Mouse (Mus musculus): Measurements from ENCODE around the gene Igf1r. TPM values are rescaled to one million over a fixed set of nuclear protein-coding genes. Genes with fewer than 3 reads are reported as not detected.

Igf1r gene
- polyA plus RNA-seq, 1 experiment from 2014 or later, result 4.3 TPM

- DNase-seq (no peak), ATAC-seq (ENCODE audit: low read depth) (peak; percentile 59)
- no peaks in the 10 kb centered on the region for H3K36me3 ChIP-seq
- H3K4me3 ChIP-seq (replicated peaks), result no peak overlapping the region
- no peaks in the 10 kb centered on the region for H3K27me3 ChIP-seq
- H3K4me2 ChIP-seq, result peak overlapping the region; percentile 44
- peak overlapping the region; percentile 47 for H3K9ac ChIP-seq
- H3K9me3 ChIP-seq (replicated peaks), result no peaks in the 10 kb centered on the region
- WGBS (ENCODE audit: insufficient replicate concordance), result 26% methylated on average over 5 of the region's 5 CpGs
- peaks cover 50% of the 10 kb centered on the region for H3K4me1 ChIP-seq (replicated peaks)
- H3K27ac ChIP-seq, result peak overlapping the region; percentile 78
These were observed 32.9 kb downstream of the Igf1r start for GRCm38 (mm10) chr7:67985511-67985910.

- DNase-seq (no peak), ATAC-seq (ENCODE audit: low read depth) (no peak)
- no peaks in the 10 kb centered on the region for H3K27me3 ChIP-seq
- 84% methylated on average over 10 of the region's 10 CpGs for WGBS (ENCODE audit: insufficient replicate concordance)
- no peak overlapping the region for H3K27ac ChIP-seq
- peaks cover 50% of the 10 kb centered on the region for H3K4me1 ChIP-seq (replicated peaks)
- H3K4me3 ChIP-seq (replicated peaks), result no peak overlapping the region
- no peaks in the 10 kb centered on the region for H3K9me3 ChIP-seq (replicated peaks)
- H3K9ac ChIP-seq, result no peak overlapping the region
- no peaks in the 10 kb centered on the region for H3K36me3 ChIP-seq
- H3K4me2 ChIP-seq, result no peak overlapping the region
These were observed 33.6 kb downstream of the Igf1r start for GRCm38 (mm10) chr7:67986277-67986676.

- no peaks in the 10 kb centered on the region for H3K36me3 ChIP-seq
- H3K27me3 ChIP-seq, result no peaks in the 10 kb centered on the region
- DNase-seq (no peak), ATAC-seq (ENCODE audit: low read depth) (no peak)
- H3K4me1 ChIP-seq (replicated peaks), result peaks cover 50% of the 10 kb centered on the region
- H3K4me3 ChIP-seq (replicated peaks), result no peak overlapping the region
- no peaks in the 10 kb centered on the region for H3K9me3 ChIP-seq (replicated peaks)
- WGBS (ENCODE audit: insufficient replicate concordance), result 91% methylated on average over 11 of the region's 11 CpGs
- no peak overlapping the region for H3K4me2 ChIP-seq
- no peak overlapping the region for H3K9ac ChIP-seq
- no peak overlapping the region for H3K27ac ChIP-seq
These were observed 34.2 kb downstream of the Igf1r start for GRCm38 (mm10) chr7:67986816-67987215.

GRCm38 (mm10) chr7:67989376-67989775, 36.7 kb downstream of the Igf1r start:
- H3K9me3 ChIP-seq (replicated peaks), result no peaks in the 10 kb centered on the region
- no peak overlapping the region for H3K27ac ChIP-seq
- H3K9ac ChIP-seq, result no peak overlapping the region
- DNase-seq (no peak), ATAC-seq (ENCODE audit: low read depth) (no peak)
- no peaks in the 10 kb centered on the region for H3K36me3 ChIP-seq
- peaks cover 53% of the 10 kb centered on the region for H3K4me1 ChIP-seq (replicated peaks)
- no peak overlapping the region for H3K4me2 ChIP-seq
- no peak overlapping the region for H3K4me3 ChIP-seq (replicated peaks)
- WGBS (ENCODE audit: insufficient replicate concordance), result 50% methylated on average over 2 of the region's 2 CpGs
- H3K27me3 ChIP-seq, result no peaks in the 10 kb centered on the region

- H3K9me3 ChIP-seq (replicated peaks), result no peaks in the 10 kb centered on the region
- H3K27me3 ChIP-seq, result no peaks in the 10 kb centered on the region
- no peak overlapping the region for H3K9ac ChIP-seq
- H3K4me2 ChIP-seq, result no peak overlapping the region
- DNase-seq (no peak), ATAC-seq (ENCODE audit: low read depth) (no peak)
- no peak overlapping the region for H3K27ac ChIP-seq
- peaks cover 68% of the 10 kb centered on the region for H3K4me1 ChIP-seq (replicated peaks)
- no peak overlapping the region for H3K4me3 ChIP-seq (replicated peaks)
- H3K36me3 ChIP-seq, result no peaks in the 10 kb centered on the region
- 54% methylated on average over 4 of the region's 4 CpGs for WGBS (ENCODE audit: insufficient replicate concordance)
These were observed 41.0 kb downstream of the Igf1r start for GRCm38 (mm10) chr7:67993614-67994013.

- Histone ChIP-seq H3K36me3 (no peaks in the 10 kb centered on the region), H3K4me2 (no peak overlapping the region), H3K9ac (no peak overlapping the region), H3K27me3 (no peaks in the 10 kb centered on the region), H3K9me3 (replicated peaks) (no peaks in the 10 kb centered on the region), H3K4me3 (replicated peaks) (no peak overlapping the region), H3K27ac (no peak overlapping the region), H3K4me1 (replicated peaks) (peaks cover 74% of the 10 kb centered on the region)
- no peak for DNase-seq
- WGBS (ENCODE audit: insufficient replicate concordance), result 55% methylated on average over 7 of the region's 7 CpGs
- no peak for ATAC-seq (ENCODE audit: low read depth)
These were observed 41.8 kb downstream of the Igf1r start for GRCm38 (mm10) chr7:67994346-67994858.

- no peaks in the 10 kb centered on the region for H3K9me3 ChIP-seq (replicated peaks)
- peaks cover 80% of the 10 kb centered on the region for H3K4me1 ChIP-seq (replicated peaks)
- no peak overlapping the region for H3K27ac ChIP-seq
- H3K4me3 ChIP-seq (replicated peaks), result no peak overlapping the region
- WGBS (ENCODE audit: insufficient replicate concordance), result 51% methylated on average over 8 of the region's 8 CpGs
- H3K36me3 ChIP-seq, result no peaks in the 10 kb centered on the region
- no peaks in the 10 kb centered on the region for H3K27me3 ChIP-seq
- ATAC-seq (ENCODE audit: low read depth) (0 out of 2 replicates have a peak, but pooled peaks have one; percentile 21), DNase-seq (no peak)
- H3K4me2 ChIP-seq, result no peak overlapping the region
- no peak overlapping the region for H3K9ac ChIP-seq
These were observed 42.6 kb downstream of the Igf1r start for GRCm38 (mm10) chr7:67995276-67995675.

GRCm38 (mm10) chr7:67996202-67996960, 43.8 kb downstream of the Igf1r start:
- Histone ChIP-seq H3K9me3 (replicated peaks) (no peaks in the 10 kb centered on the region), H3K4me3 (replicated peaks) (no peak overlapping the region), H3K9ac (no peak overlapping the region), H3K27ac (no peak overlapping the region), H3K36me3 (0 out of 2 replicates have a peak, but pooled peaks cover 3% of the 10 kb centered on the region), H3K4me2 (no peak overlapping the region), H3K4me1 (replicated peaks) (peaks cover 84% of the 10 kb centered on the region), H3K27me3 (no peaks in the 10 kb centered on the region)
- no peak for DNase-seq
- WGBS (ENCODE audit: insufficient replicate concordance), result 62% methylated on average over 12 of the region's 12 CpGs
- no peak for ATAC-seq (ENCODE audit: low read depth)

- 78% methylated on average over 5 of the region's 5 CpGs for WGBS (ENCODE audit: insufficient replicate concordance)
These were observed 48.6 kb downstream of the Igf1r start for GRCm38 (mm10) chr7:68001269-68001668.

GRCm38 (mm10) chr7:68006074-68006473, 53.4 kb downstream of the Igf1r start:
- Histone ChIP-seq H3K27ac (no peak overlapping the region), H3K9me3 (replicated peaks) (no peaks in the 10 kb centered on the region), H3K4me3 (replicated peaks) (no peak overlapping the region), H3K4me1 (replicated peaks) (peaks cover 42% of the 10 kb centered on the region), H3K36me3 (peaks cover 27% of the 10 kb centered on the region), H3K4me2 (no peak overlapping the region), H3K27me3 (no peaks in the 10 kb centered on the region), H3K9ac (no peak overlapping the region)
- no peak for ATAC-seq (ENCODE audit: low read depth)
- no peak for DNase-seq
- WGBS (ENCODE audit: insufficient replicate concordance), result 72% methylated on average over 7 of the region's 7 CpGs

More at GRCm38 (mm10) chr7:68001269-68001668, 48.6 kb downstream of the Igf1r start:
- H3K4me3 ChIP-seq (replicated peaks), result no peak overlapping the region
- H3K4me1 ChIP-seq (replicated peaks), result peaks cover 48% of the 10 kb centered on the region
- no peak overlapping the region for H3K4me2 ChIP-seq
- H3K27ac ChIP-seq, result no peak overlapping the region
- DNase-seq, result no peak
- ATAC-seq (ENCODE audit: low read depth), result no peak
- H3K27me3 ChIP-seq, result no peaks in the 10 kb centered on the region
- peaks cover 17% of the 10 kb centered on the region for H3K36me3 ChIP-seq
- no peaks in the 10 kb centered on the region for H3K9me3 ChIP-seq (replicated peaks)
- H3K9ac ChIP-seq, result no peak overlapping the region

- Histone ChIP-seq H3K27ac (no peak overlapping the region), H3K4me2 (no peak overlapping the region), H3K27me3 (no peaks in the 10 kb centered on the region), H3K4me3 (replicated peaks) (no peak overlapping the region), H3K9ac (no peak overlapping the region), H3K9me3 (replicated peaks) (no peaks in the 10 kb centered on the region), H3K4me1 (replicated peaks) (peaks cover 47% of the 10 kb centered on the region), H3K36me3 (peaks cover 27% of the 10 kb centered on the region)
- no peak for ATAC-seq (ENCODE audit: low read depth)
- 79% methylated on average over 6 of the region's 6 CpGs for WGBS (ENCODE audit: insufficient replicate concordance)
- no peak for DNase-seq
These were observed 53.9 kb downstream of the Igf1r start for GRCm38 (mm10) chr7:68006496-68006895.

GRCm38 (mm10) chr7:68009635-68010034, 57.0 kb downstream of the Igf1r start:
- Histone ChIP-seq H3K27ac (peak overlapping the region; percentile 95), H3K4me3 (replicated peaks) (no peak overlapping the region), H3K36me3 (peaks cover 20% of the 10 kb centered on the region), H3K9me3 (replicated peaks) (no peaks in the 10 kb centered on the region), H3K4me2 (peak overlapping the region; percentile 9), H3K9ac (peak overlapping the region; percentile 11; the same call in 1 of the 2 replicates), H3K27me3 (no peaks in the 10 kb centered on the region), H3K4me1 (replicated peaks) (peaks cover 65% of the 10 kb centered on the region)
- WGBS (ENCODE audit: insufficient replicate concordance), result 25% methylated on average over 8 of the region's 8 CpGs
- ATAC-seq (ENCODE audit: low read depth), result peak; percentile 45
- peak; percentile 37 for DNase-seq
